Mouse (Mus musculus): Measurements from ENCODE around the gene Gm17332. TPM values are rescaled to one million over a fixed set of nuclear protein-coding genes. Genes with fewer than 3 reads are reported as not detected.
"Not testable (repeated sequence)": the region's sequence is repeated elsewhere in the genome, so short reads cannot be mapped to it uniquely, and the experiment has no call there.

The Gm17332 gene
- polyA plus RNA-seq, 1 experiment from 2014 or later, result not detected

GRCm38 (mm10) chr11:31133726-31134125 is 48.5 kb downstream of the Gm17332 start:
- not testable (repeated sequence) for H3K27ac ChIP-seq; H3K4me3 ChIP-seq; H3K9me3 ChIP-seq; H3K4me2 ChIP-seq; H3K4me1 ChIP-seq; H3K27me3 ChIP-seq (replicated peaks); H3K9ac ChIP-seq; H3K36me3 ChIP-seq (replicated peaks); ATAC-seq (replicated peaks)
- 70% methylated on average over 4 of the region's 4 CpGs for WGBS

Other genes starting within 250 kb of the Gm17332 start
- gene Erlec1, start 228.1 kb downstream of the Gm17332 start, polyA plus RNA-seq (2015; fragmentation: Nextera tagmentation; extraction: Ambion mirVana), result 9.3 and 10.0 TPM in 2 replicates
- gene Chac2, start 196.1 kb downstream of the Gm17332 start, polyA plus RNA-seq (2015; fragmentation: Nextera tagmentation; extraction: Ambion mirVana), result 28.6 and 31.1 TPM in 2 replicates
- 0.92 and 1.1 TPM in 2 replicates for gene Stc2, start 187.6 kb upstream of the Gm17332 start, polyA plus RNA-seq (2015; fragmentation: Nextera tagmentation; extraction: Ambion mirVana)